Mouse (Mus musculus) cerebellum, postnatal 36 days (tissue): ENCODE measurements around the gene Eif3g.

ENCODE experiments used
- DNase-seq, 2 experiments: peaks; one replicate each; pipeline ENCODE4 v3.0.0; 2021 to 2022; ENCODE audit warnings: mixed read lengths in 2 of 2

The Eif3g gene

GRCm38 (mm10) chr9:20888386-20888765, 10.0 kb downstream of the Eif3g start:
- DNase-seq, result no peak

GRCm38 (mm10) chr9:20887704-20888385, 10.6 kb downstream of the Eif3g start, which contains the start of gene Ppan:
Gene Ppan (plus strand): TSS chr9:20888175.
- DNase-seq, result peak; percentile 95 to 96

- no peak for DNase-seq
Observed at GRCm38 (mm10) chr9:20887191-20887590, 11.2 kb downstream of the Eif3g start.

- no peak for DNase-seq
Observed at GRCm38 (mm10) chr9:20886563-20886962, 11.9 kb downstream of the Eif3g start.

- no peak for DNase-seq
Observed at GRCm38 (mm10) chr9:20879097-20879792, 19.2 kb downstream of the Eif3g start, which contains the start of gene Angptl6. Gene Angptl6 (minus strand): TSS chr9:20879727.

GRCm38 (mm10) chr9:20878710-20879065, 19.7 kb downstream of the Eif3g start:
- peak in 1 of 2 experiments; percentile 41 for DNase-seq

GRCm38 (mm10) chr9:20878041-20878709, 20.2 kb downstream of the Eif3g start:
- peak; percentile 98 to 99 for DNase-seq

GRCm38 (mm10) chr9:20877118-20878040, 21.0 kb downstream of the Eif3g start:
- no peak for DNase-seq

- DNase-seq, result no peak
Observed at GRCm38 (mm10) chr9:20876318-20877117, 21.9 kb downstream of the Eif3g start.

- DNase-seq, result no peak
Observed at GRCm38 (mm10) chr9:20875021-20875790, 23.2 kb downstream of the Eif3g start.

GRCm38 (mm10) chr9:20873521-20873920, 24.9 kb downstream of the Eif3g start:
- DNase-seq, result no peak

- DNase-seq, result no peak
Observed at GRCm38 (mm10) chr9:20872991-20873390, 25.4 kb downstream of the Eif3g start.

GRCm38 (mm10) chr9:20870211-20871173, 27.9 kb downstream of the Eif3g start:
- no peak for DNase-seq

GRCm38 (mm10) chr9:20869246-20869645, 29.2 kb downstream of the Eif3g start:
- DNase-seq, result no peak

- DNase-seq, result peak; percentile 58 to 69
Observed at GRCm38 (mm10) chr9:20868448-20869001, 29.9 kb downstream of the Eif3g start, which contains the start of gene A230050P20Rik. Gene A230050P20Rik (plus strand): TSS chr9:20868642.

- no peak for DNase-seq
Observed at GRCm38 (mm10) chr9:20866879-20867278, 31.5 kb downstream of the Eif3g start.

- no peak for DNase-seq
Observed at GRCm38 (mm10) chr9:20862225-20862624, 36.2 kb downstream of the Eif3g start.

- no peak for DNase-seq
Observed at GRCm38 (mm10) chr9:20861821-20862220, 36.6 kb downstream of the Eif3g start.

- no peak for DNase-seq
Observed at GRCm38 (mm10) chr9:20859926-20860325, 38.5 kb downstream of the Eif3g start.
